Mouse (Mus musculus): ENCODE data around the gene Mmp15. TPM values are rescaled to one million over a fixed set of nuclear protein-coding genes. Genes with fewer than 3 reads are reported as not detected.

Mmp15 gene
- polyA plus RNA-seq, 1 experiment, result 5.6 TPM

- no peak for DNase-seq
- WGBS, result 98% methylated on average over 2 of the region's 2 CpGs
- no peaks in the 10 kb centered on the region for H3K36me3 ChIP-seq (ENCODE audit: control insufficient read depth, insufficient read depth, low read length)
- no peaks in the 10 kb centered on the region for H3K4me1 ChIP-seq (ENCODE audit: control insufficient read depth, insufficient read depth, low read length)
- no peaks in the 10 kb centered on the region for H3K27me3 ChIP-seq (replicated peaks; ENCODE audit: control insufficient read depth, insufficient read depth, low read length)
- no peak overlapping the region for H3K27ac ChIP-seq (ENCODE audit: insufficient read depth, low read depth, low read length)
- TF ChIP-seq CTCF (conservative IDR thresholded peaks at IDR 0.05; ENCODE audit: insufficient read depth, insufficient read length, low read depth, low read length) (no peak), POLR2A (IDR thresholded peaks at IDR 0.05; ENCODE audit: low read depth, low read length) (no peak)
- H3K4me3 ChIP-seq (ENCODE audit: insufficient read depth, low read depth, low read length), result no peak overlapping the region
Observed at GRCm38 (mm10) chr8:95363849-95364248, 11.8 kb downstream of the Mmp15 start.

DNA sequence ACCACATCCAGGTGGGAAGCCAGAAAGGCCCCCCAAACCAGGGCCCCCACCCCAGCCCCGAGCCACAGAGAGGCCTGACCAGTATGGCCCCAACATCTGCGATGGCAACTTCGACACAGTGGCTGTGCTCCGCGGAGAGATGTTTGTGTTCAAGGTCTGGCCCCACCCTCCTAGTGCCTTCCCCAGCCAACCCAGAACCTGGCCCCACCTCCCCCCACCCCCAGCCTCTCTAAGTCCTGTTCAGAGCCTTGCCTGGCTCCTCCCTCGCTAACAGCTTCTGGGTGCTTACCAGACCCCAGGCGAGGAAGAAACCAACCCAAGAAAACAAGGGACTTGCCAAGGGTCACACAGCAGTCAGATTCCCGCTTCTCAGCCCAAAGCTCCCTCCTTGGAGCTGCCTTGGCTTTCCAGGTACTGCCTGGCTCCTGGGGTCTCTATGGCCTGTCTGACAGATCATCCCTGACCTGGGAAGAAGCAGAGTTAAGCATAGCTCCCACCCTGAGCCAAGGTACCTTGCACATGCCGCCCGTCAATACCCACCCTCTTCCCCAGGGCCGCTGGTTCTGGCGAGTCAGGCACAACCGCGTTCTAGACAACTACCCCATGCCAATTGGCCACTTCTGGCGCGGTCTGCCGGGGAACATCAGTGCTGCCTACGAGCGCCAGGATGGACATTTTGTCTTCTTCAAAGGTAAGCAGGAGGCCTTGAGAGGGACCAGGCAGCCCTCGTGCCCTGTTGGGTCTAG, 17.7 kb downstream of the Mmp15 start:
- Histone ChIP-seq H3K27ac (ENCODE audit: insufficient read depth, low read depth, low read length) (no peak overlapping the region), H3K27me3 (replicated peaks; ENCODE audit: control insufficient read depth, insufficient read depth, low read length) (no peaks in the 10 kb centered on the region), H3K36me3 (ENCODE audit: control insufficient read depth, insufficient read depth, low read length) (no peaks in the 10 kb centered on the region), H3K4me3 (ENCODE audit: insufficient read depth, low read depth, low read length) (no peak overlapping the region), H3K4me1 (ENCODE audit: control insufficient read depth, insufficient read depth, low read length) (no peaks in the 10 kb centered on the region)
- TF ChIP-seq CTCF (conservative IDR thresholded peaks at IDR 0.05; ENCODE audit: insufficient read depth, insufficient read length, low read depth, low read length), result no peak
- TF ChIP-seq POLR2A (IDR thresholded peaks at IDR 0.05; ENCODE audit: low read depth, low read length), result no peak
- DNase-seq, result no peak
- WGBS, result 60% methylated on average over 20 of the region's 20 CpGs

DNA sequence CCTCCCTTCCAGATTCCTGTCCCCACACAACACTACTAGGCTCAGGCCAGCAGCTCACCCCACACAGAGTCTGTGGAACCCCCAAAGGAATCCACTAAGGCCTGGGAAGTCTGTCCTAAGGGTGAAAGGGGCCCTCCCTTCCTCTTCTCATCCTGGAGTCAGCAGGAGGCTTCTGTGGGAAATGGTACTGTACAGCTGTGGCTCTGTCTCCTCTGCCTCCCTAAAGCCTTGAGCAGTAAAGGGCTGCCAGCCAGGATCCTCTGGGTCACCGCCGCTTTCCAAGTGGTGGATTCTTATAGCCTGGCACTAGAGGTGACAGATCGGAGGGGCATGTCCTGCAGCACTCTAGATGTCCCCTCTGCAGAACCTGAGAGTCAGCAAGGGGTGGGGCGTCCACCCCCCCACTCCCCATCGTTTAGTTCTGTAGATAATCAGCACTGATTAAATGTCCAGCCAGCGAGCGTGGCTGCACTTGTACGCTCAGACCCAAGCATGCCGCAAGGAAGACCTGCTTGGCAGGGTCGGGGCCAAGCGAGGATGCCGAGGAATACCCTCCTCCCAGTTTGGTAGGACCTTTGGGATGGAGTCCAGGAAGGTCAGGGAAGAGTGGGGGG, 21.4 kb downstream of the Mmp15 start:
- no peak overlapping the region for H3K27ac ChIP-seq (ENCODE audit: insufficient read depth, low read depth, low read length)
- H3K36me3 ChIP-seq (ENCODE audit: control insufficient read depth, insufficient read depth, low read length), result no peaks in the 10 kb centered on the region
- peaks cover 5% of the 10 kb centered on the region; the same call in 1 of the 2 replicates for H3K4me1 ChIP-seq (ENCODE audit: control insufficient read depth, insufficient read depth, low read length)
- no peak for DNase-seq
- no peak overlapping the region for H3K4me3 ChIP-seq (ENCODE audit: insufficient read depth, low read depth, low read length)
- WGBS, result 74% methylated on average over 12 of the region's 12 CpGs
- TF ChIP-seq POLR2A (IDR thresholded peaks at IDR 0.05; ENCODE audit: low read depth, low read length) (no peak), CTCF (conservative IDR thresholded peaks at IDR 0.05; ENCODE audit: insufficient read depth, insufficient read length, low read depth, low read length) (no peak)
- H3K27me3 ChIP-seq (replicated peaks; ENCODE audit: control insufficient read depth, insufficient read depth, low read length), result no peaks in the 10 kb centered on the region

GRCm38 (mm10) chr8:95374429-95374828, 22.4 kb downstream of the Mmp15 start:
- TF ChIP-seq POLR2A (IDR thresholded peaks at IDR 0.05; ENCODE audit: low read depth, low read length) (no peak), CTCF (conservative IDR thresholded peaks at IDR 0.05; ENCODE audit: insufficient read depth, insufficient read length, low read depth, low read length) (no peak)
- Histone ChIP-seq H3K27me3 (replicated peaks; ENCODE audit: control insufficient read depth, insufficient read depth, low read length) (no peaks in the 10 kb centered on the region), H3K36me3 (ENCODE audit: control insufficient read depth, insufficient read depth, low read length) (no peaks in the 10 kb centered on the region), H3K4me3 (ENCODE audit: insufficient read depth, low read depth, low read length) (no peak overlapping the region), H3K27ac (ENCODE audit: insufficient read depth, low read depth, low read length) (no peak overlapping the region), H3K4me1 (ENCODE audit: control insufficient read depth, insufficient read depth, low read length) (peaks cover 5% of the 10 kb centered on the region; the same call in 1 of the 2 replicates)
- no peak for DNase-seq
- 67% methylated on average over 3 of the region's 3 CpGs for WGBS

DNA sequence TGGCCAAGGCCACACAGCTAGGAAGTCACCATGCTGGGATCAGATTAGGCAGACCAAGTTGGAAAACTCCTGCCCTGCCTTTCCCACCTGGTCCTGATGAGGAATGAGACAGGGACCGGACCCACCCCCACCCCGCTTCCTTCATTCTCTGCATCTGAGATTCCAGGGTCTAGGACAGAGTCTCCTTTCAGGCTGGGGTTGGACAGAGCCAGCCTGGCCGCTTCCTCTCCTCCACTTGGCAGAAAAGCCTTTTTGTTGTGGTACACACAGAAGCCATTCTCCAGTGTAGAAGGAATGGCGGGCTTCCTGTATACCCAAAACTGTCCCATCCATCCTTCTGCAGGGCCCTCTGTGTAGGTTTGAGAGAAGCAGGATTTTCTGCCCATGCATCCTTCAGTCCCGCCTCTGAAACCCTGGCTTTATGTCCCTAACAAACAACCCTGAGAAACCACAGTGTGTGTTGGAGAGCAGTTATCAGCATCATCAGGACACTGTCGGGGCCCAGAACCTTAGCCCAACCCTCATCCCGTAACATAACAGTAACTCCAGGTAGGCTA, 23.4 kb downstream of the Mmp15 start:
- Histone ChIP-seq H3K4me3 (ENCODE audit: insufficient read depth, low read depth, low read length) (no peak overlapping the region), H3K36me3 (ENCODE audit: control insufficient read depth, insufficient read depth, low read length) (no peaks in the 10 kb centered on the region), H3K4me1 (ENCODE audit: control insufficient read depth, insufficient read depth, low read length) (peaks cover 5% of the 10 kb centered on the region; the same call in 1 of the 2 replicates), H3K27ac (ENCODE audit: insufficient read depth, low read depth, low read length) (no peak overlapping the region), H3K27me3 (replicated peaks; ENCODE audit: control insufficient read depth, insufficient read depth, low read length) (no peaks in the 10 kb centered on the region)
- no peak for DNase-seq
- 88% methylated on average over 7 of the region's 7 CpGs for WGBS
- TF ChIP-seq POLR2A (IDR thresholded peaks at IDR 0.05; ENCODE audit: low read depth, low read length), result no peak
- TF ChIP-seq CTCF (conservative IDR thresholded peaks at IDR 0.05; ENCODE audit: insufficient read depth, insufficient read length, low read depth, low read length), result no peak

DNA sequence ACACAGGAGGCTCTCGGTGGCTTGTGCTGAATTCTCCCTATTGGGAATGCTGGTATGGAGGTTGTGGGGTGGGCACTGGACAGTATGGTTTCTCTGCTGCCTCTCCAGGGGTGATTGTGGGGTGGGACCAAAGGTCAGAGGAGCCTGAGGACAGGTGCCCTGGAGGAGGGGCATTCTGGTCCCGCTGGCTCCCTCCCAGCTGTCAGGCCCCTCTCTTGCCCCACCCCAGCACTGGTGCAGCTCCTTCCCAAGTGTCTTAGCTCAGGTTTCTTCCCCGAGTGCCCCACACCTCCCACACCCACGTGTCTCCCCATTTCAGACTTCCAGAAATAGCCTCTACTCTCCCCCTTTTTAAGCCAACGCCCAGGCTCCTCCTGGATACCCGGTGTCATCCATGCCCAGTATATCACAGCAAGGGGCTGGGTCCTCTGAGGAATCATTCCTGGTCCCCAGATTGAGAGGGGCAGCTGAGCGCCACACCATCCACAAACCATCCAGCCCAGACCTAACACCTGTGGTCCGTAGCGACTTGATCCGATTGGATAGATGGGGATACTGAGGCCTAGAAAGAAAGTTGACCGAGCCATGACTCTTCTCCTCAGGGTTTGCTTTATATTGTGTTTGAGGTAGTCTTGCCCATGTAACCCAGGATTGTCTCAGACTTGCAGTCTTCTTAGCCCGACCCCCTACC, 24.4 kb downstream of the Mmp15 start:
- TF ChIP-seq CTCF (conservative IDR thresholded peaks at IDR 0.05; ENCODE audit: insufficient read depth, insufficient read length, low read depth, low read length) (no peak), POLR2A (IDR thresholded peaks at IDR 0.05; ENCODE audit: low read depth, low read length) (no peak)
- no peak overlapping the region for H3K27ac ChIP-seq (ENCODE audit: insufficient read depth, low read depth, low read length)
- H3K36me3 ChIP-seq (ENCODE audit: control insufficient read depth, insufficient read depth, low read length), result no peaks in the 10 kb centered on the region
- H3K4me3 ChIP-seq (ENCODE audit: insufficient read depth, low read depth, low read length), result no peak overlapping the region
- H3K27me3 ChIP-seq (replicated peaks; ENCODE audit: control insufficient read depth, insufficient read depth, low read length), result no peaks in the 10 kb centered on the region
- no peak for DNase-seq
- WGBS, result 74% methylated on average over 12 of the region's 12 CpGs
- H3K4me1 ChIP-seq (ENCODE audit: control insufficient read depth, insufficient read depth, low read length), result peaks cover 5% of the 10 kb centered on the region; the same call in 1 of the 2 replicates

Measured in kidney, adult 2 months (tissue).